Mouse (Mus musculus): ENCODE results near the gene Hapln1. TPM values are rescaled to one million over a fixed set of nuclear protein-coding genes. Genes with fewer than 3 reads are reported as not detected.

Hapln1 gene
- 3.7 and 4.0 TPM in 2 replicates for polyA plus RNA-seq (2015; fragmentation: Nextera tagmentation; extraction: Ambion mirVana)

DNA sequence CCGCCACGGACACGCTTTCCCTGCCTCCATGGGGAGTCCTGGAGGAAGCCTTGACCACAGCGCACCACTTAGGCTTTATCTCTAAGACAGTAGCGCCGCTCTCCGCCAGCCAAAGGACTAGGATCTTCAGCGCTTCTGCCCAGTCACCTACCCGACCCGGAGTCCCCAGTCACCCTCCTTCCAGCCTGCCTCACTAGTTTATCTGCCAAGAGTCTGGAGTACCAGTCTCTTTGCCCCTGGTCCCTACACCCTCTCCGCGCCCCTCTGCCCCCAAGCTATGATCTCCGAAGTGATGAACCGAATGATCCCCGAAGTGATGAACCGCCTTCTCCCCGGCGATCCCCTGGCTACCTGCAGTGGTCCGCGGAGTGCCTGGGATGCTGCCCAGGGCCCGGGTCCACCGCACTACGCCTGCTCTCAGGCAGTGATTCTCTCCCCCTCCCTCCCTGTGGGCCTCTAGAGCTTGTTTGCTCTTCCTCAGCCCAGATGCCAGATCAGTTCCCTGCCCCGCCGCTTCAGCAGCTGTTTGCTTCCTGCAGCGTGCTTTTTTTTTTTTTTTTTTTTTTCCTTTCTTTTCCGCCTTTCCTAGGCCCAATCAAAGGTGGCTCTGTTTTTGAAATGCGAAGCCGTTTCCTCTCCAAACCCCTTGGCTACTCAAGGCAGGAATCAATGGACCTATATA lies at the start of gene Hapln1:
TSS of gene Hapln1 (plus strand) at position 592 of the 682 bp plus-strand sequence.
- 0 out of 2 replicates have a peak, but pooled peaks cover 2% of the 10 kb centered on the region for H3K4me1 ChIP-seq (ENCODE audit: control insufficient read depth, insufficient read depth, low read length)
- 2% methylated on average over 29 of the region's 29 CpGs for WGBS
- no peaks in the 10 kb centered on the region for H3K36me3 ChIP-seq (ENCODE audit: control insufficient read depth, insufficient read depth, low read length)
- peak within 1 kb of the TSS; percentile 94 for H3K4me2 ChIP-seq (ENCODE audit: low read depth, low read length)
- no peaks in the 10 kb centered on the region for H3K9me3 ChIP-seq (ENCODE audit: control insufficient read depth, low read length)
- ATAC-seq: peak; percentile 86
- peak within 1 kb of the TSS; percentile 60 for H3K4me3 ChIP-seq (ENCODE audit: low read length)
- H3K27ac ChIP-seq (ENCODE audit: low read length): no peak within 1 kb of the TSS
- H3K27me3 ChIP-seq (replicated peaks; ENCODE audit: control insufficient read depth, insufficient read depth, low read length): no peaks in the 10 kb centered on the region
- H3K9ac ChIP-seq (ENCODE audit: low read depth, low read length): peak within 1 kb of the TSS; percentile 65

DNA sequence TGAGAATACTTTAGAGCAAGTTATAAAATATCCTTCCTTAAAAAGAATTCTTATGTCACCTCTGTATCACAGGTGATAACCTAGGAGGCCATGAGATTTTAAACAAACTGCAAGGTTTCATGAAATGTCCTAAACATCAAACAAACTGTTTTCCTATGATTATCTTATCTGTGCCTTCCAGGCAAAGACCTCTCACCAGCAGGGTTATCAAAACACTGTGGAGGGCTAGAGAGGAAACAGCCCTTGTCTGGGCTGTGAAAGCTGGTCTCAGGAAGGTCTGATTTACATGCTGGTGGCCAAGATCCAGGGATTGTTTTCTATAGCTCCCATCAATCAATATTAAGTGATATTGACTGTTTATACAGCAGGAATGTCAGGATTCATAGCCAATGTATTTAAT lies 46.4 kb upstream of the Hapln1 start:
- no peak for ATAC-seq
- no peak overlapping the region for H3K9ac ChIP-seq (ENCODE audit: low read depth, low read length)
- H3K27ac ChIP-seq (ENCODE audit: low read length): no peak overlapping the region
- H3K4me3 ChIP-seq (ENCODE audit: low read length): no peak overlapping the region
- no peak overlapping the region for H3K4me2 ChIP-seq (ENCODE audit: low read depth, low read length)
- no peaks in the 10 kb centered on the region for H3K27me3 ChIP-seq (replicated peaks; ENCODE audit: control insufficient read depth, insufficient read depth, low read length)
- no peaks in the 10 kb centered on the region for H3K4me1 ChIP-seq (ENCODE audit: control insufficient read depth, insufficient read depth, low read length)
- no peaks in the 10 kb centered on the region for H3K9me3 ChIP-seq (ENCODE audit: control insufficient read depth, low read length)
- no peaks in the 10 kb centered on the region for H3K36me3 ChIP-seq (ENCODE audit: control insufficient read depth, insufficient read depth, low read length)

DNA sequence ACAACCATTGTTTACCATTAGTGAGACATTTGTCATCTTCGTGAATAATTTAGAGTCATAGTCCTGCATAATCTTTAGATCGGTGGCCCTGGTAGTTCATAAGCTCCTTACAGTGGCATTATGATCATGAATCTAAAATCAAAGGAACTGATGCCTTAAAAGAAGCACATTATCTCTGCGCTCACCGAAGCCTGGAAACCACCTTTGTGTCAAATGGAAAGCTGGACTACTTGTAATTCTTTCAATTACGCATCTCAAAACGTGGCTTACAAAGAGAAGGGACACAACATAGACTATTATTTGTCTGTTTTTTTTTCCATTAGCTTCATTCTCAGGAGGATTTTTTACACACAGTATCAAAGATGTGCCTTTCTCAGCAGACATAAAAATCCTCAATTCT lies 45.9 kb upstream of the Hapln1 start:
- H3K27ac ChIP-seq (ENCODE audit: low read length): no peak overlapping the region
- no peak overlapping the region for H3K4me3 ChIP-seq (ENCODE audit: low read length)
- ATAC-seq: no peak
- no peaks in the 10 kb centered on the region for H3K27me3 ChIP-seq (replicated peaks; ENCODE audit: control insufficient read depth, insufficient read depth, low read length)
- no peak overlapping the region for H3K4me2 ChIP-seq (ENCODE audit: low read depth, low read length)
- no peaks in the 10 kb centered on the region for H3K4me1 ChIP-seq (ENCODE audit: control insufficient read depth, insufficient read depth, low read length)
- H3K9ac ChIP-seq (ENCODE audit: low read depth, low read length): no peak overlapping the region
- H3K9me3 ChIP-seq (ENCODE audit: control insufficient read depth, low read length): no peaks in the 10 kb centered on the region
- no peaks in the 10 kb centered on the region for H3K36me3 ChIP-seq (ENCODE audit: control insufficient read depth, insufficient read depth, low read length)
- 66% methylated on average over 6 of the region's 6 CpGs for WGBS

DNA sequence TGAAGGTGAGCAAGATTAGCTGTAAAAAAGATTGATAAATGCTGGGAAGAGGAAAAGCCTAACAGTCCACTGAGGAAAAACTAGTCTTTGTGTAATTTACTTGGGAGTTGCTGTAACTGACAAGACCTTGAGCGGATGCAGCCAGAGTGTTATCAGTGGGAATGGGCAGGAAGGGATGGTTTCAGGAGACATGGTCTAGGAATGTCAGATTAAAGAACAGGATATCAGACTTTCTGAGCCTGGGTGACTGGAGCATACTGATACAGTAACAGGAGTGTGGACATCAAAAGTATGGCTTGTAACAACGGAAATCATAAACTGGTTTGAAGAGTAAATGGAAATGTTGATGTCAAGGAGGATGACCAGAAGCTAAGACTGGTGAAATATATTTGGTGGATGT lies 43.0 kb upstream of the Hapln1 start:
- Histone ChIP-seq H3K27me3 (replicated peaks; ENCODE audit: control insufficient read depth, insufficient read depth, low read length) (no peaks in the 10 kb centered on the region), H3K36me3 (ENCODE audit: control insufficient read depth, insufficient read depth, low read length) (no peaks in the 10 kb centered on the region), H3K4me2 (ENCODE audit: low read depth, low read length) (no peak overlapping the region), H3K27ac (ENCODE audit: low read length) (no peak overlapping the region), H3K4me1 (ENCODE audit: control insufficient read depth, insufficient read depth, low read length) (no peaks in the 10 kb centered on the region), H3K9me3 (ENCODE audit: control insufficient read depth, low read length) (no peaks in the 10 kb centered on the region), H3K9ac (ENCODE audit: low read depth, low read length) (no peak overlapping the region), H3K4me3 (ENCODE audit: low read length) (no peak overlapping the region)
- ATAC-seq: no peak
- WGBS: 78% methylated on average over 2 of the region's 2 CpGs

DNA sequence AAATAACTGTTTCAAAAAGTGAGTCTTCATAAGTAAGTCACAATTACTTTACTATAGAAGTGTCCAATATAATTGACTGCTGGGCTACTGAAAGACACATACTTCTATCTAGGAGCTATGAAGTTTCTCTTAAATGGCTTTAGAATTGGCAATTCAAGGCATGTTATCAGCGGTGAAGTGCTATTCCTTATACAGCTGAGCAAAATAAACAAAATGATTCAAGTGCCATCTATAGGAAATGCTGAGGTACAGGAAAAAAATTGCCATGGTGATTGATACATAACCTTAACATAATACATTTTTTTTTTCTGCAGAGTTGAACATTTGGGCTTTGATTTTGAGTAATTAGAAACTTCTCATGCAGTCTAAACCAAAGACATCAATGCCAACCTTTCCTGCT lies 40.2 kb upstream of the Hapln1 start:
- H3K9ac ChIP-seq (ENCODE audit: low read depth, low read length): no peak overlapping the region
- no peaks in the 10 kb centered on the region for H3K4me1 ChIP-seq (ENCODE audit: control insufficient read depth, insufficient read depth, low read length)
- ATAC-seq: no peak
- no peaks in the 10 kb centered on the region for H3K27me3 ChIP-seq (replicated peaks; ENCODE audit: control insufficient read depth, insufficient read depth, low read length)
- no peak overlapping the region for H3K27ac ChIP-seq (ENCODE audit: low read length)
- no peaks in the 10 kb centered on the region for H3K9me3 ChIP-seq (ENCODE audit: control insufficient read depth, low read length)
- no peak overlapping the region for H3K4me2 ChIP-seq (ENCODE audit: low read depth, low read length)
- 54% methylated on average over 1 of the region's 1 CpGs for WGBS
- no peak overlapping the region for H3K4me3 ChIP-seq (ENCODE audit: low read length)
- H3K36me3 ChIP-seq (ENCODE audit: control insufficient read depth, insufficient read depth, low read length): no peaks in the 10 kb centered on the region

DNA sequence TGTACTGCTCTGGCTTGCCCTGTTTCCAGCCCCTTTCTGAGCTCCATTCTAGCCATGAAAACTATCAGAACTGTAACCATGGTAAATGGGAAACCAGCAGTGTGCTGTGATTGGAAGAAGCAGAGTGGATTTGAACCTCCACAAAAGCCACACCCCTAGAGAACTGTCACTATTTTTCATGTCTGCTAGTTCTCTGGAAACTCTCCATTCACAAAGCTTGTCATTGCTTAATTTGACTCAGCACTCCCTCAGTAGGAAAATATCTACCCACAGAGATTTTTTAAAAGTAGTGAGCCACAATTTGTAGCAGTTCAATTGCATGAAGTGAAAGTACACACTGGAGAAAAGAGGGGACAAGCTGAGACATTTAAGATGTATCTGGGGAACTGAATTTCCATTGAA lies 18.1 kb upstream of the Hapln1 start:
- no peak for ATAC-seq
- Histone ChIP-seq H3K36me3 (ENCODE audit: control insufficient read depth, insufficient read depth, low read length) (no peaks in the 10 kb centered on the region), H3K9ac (ENCODE audit: low read depth, low read length) (no peak overlapping the region), H3K4me3 (ENCODE audit: low read length) (no peak overlapping the region), H3K27me3 (replicated peaks; ENCODE audit: control insufficient read depth, insufficient read depth, low read length) (no peaks in the 10 kb centered on the region), H3K27ac (ENCODE audit: low read length) (no peak overlapping the region), H3K4me1 (ENCODE audit: control insufficient read depth, insufficient read depth, low read length) (no peaks in the 10 kb centered on the region), H3K4me2 (ENCODE audit: low read depth, low read length) (no peak overlapping the region), H3K9me3 (ENCODE audit: control insufficient read depth, low read length) (no peaks in the 10 kb centered on the region)

DNA sequence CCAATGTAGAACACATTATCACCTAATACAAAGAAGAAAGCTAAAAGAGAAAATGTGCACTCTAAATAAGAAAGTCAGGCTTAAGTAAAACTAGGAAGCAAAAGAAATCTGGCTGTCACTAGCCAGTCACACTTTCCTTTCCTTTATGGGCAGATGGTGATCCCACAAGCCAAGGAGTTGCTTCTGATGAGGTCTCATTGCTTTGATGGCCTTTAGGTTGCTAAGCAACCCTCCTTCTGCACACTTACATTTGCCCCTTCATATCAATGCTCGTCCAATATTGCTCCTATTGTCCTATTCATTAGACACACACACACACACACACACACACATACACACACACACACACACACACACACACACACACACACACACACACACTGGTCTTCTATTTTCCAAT lies 10.9 kb upstream of the Hapln1 start:
- H3K36me3 ChIP-seq (ENCODE audit: control insufficient read depth, insufficient read depth, low read length): no peaks in the 10 kb centered on the region
- no peaks in the 10 kb centered on the region for H3K4me1 ChIP-seq (ENCODE audit: control insufficient read depth, insufficient read depth, low read length)
- H3K27ac ChIP-seq (ENCODE audit: low read length): no peak overlapping the region
- no peak overlapping the region for H3K4me3 ChIP-seq (ENCODE audit: low read length)
- no peaks in the 10 kb centered on the region for H3K27me3 ChIP-seq (replicated peaks; ENCODE audit: control insufficient read depth, insufficient read depth, low read length)
- no peak overlapping the region for H3K4me2 ChIP-seq (ENCODE audit: low read depth, low read length)
- no peak overlapping the region for H3K9ac ChIP-seq (ENCODE audit: low read depth, low read length)
- ATAC-seq: no peak
- 57% methylated on average over 1 of the region's 1 CpGs for whole genome bisulfite sequencing
- H3K9me3 ChIP-seq (ENCODE audit: control insufficient read depth, low read length): no peaks in the 10 kb centered on the region

DNA sequence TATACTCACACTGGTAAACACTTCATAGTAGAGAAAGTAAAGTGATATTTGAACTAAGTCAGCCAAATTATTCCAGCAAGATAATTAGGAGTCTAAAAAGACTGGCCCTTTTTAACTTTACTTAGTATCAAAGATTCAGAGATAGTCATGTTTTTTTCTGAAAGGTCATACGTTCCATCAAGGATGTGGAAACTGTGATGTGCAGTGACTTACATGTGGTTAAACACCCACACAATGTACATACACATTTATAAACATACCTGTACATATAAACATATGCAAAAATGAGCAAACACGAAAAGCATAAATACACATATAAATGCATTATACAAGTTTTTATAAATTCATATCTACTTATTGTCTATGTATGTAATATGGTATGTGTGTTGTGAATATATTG lies 9.2 kb upstream of the Hapln1 start:
- H3K9me3 ChIP-seq (ENCODE audit: control insufficient read depth, low read length): no peaks in the 10 kb centered on the region
- H3K27ac ChIP-seq (ENCODE audit: low read length): no peak overlapping the region
- H3K4me2 ChIP-seq (ENCODE audit: low read depth, low read length): no peak overlapping the region
- no peaks in the 10 kb centered on the region for H3K27me3 ChIP-seq (replicated peaks; ENCODE audit: control insufficient read depth, insufficient read depth, low read length)
- 84% methylated on average over 2 of the region's 2 CpGs for WGBS
- no peak overlapping the region for H3K4me3 ChIP-seq (ENCODE audit: low read length)
- no peaks in the 10 kb centered on the region for H3K36me3 ChIP-seq (ENCODE audit: control insufficient read depth, insufficient read depth, low read length)
- no peak overlapping the region for H3K9ac ChIP-seq (ENCODE audit: low read depth, low read length)
- ATAC-seq: no peak
- no peaks in the 10 kb centered on the region for H3K4me1 ChIP-seq (ENCODE audit: control insufficient read depth, insufficient read depth, low read length)

DNA sequence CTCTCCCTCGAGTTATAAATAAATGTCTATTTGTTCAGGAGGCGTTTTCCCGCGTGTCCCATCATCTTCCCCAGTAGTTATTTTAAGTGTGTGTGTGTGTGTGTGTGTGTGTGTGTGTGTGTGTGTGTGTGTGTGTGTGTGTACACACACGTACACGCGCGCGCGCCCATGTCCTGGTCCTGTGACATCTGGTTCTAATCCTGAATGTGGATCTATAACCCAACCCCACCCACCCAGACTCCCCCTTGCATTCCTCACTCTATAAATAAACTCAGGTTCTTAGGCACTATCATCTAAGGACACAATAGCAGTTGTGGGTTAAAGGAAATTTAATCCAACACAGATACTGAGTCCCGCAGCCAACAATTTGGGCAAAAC lies 280 bp downstream of the Hapln1 start:
- Histone ChIP-seq H3K4me3 (ENCODE audit: low read length) (peak overlapping the region; percentile 60), H3K36me3 (ENCODE audit: control insufficient read depth, insufficient read depth, low read length) (no peaks in the 10 kb centered on the region), H3K4me2 (ENCODE audit: low read depth, low read length) (peak overlapping the region; percentile 94), H3K27ac (ENCODE audit: low read length) (no peak overlapping the region), H3K4me1 (ENCODE audit: control insufficient read depth, insufficient read depth, low read length) (0 out of 2 replicates have a peak, but pooled peaks cover 2% of the 10 kb centered on the region), H3K27me3 (replicated peaks; ENCODE audit: control insufficient read depth, insufficient read depth, low read length) (no peaks in the 10 kb centered on the region), H3K9me3 (ENCODE audit: control insufficient read depth, low read length) (no peaks in the 10 kb centered on the region), H3K9ac (ENCODE audit: low read depth, low read length) (peak overlapping the region; percentile 65; the same call in 1 of the 2 replicates)
- WGBS: 34% methylated on average over 11 of the region's 11 CpGs
- ATAC-seq: peak; percentile 24; the same call in 1 of the 2 replicates
